Mouse (Mus musculus): ENCODE measurements around the gene Xrra1.

DNA sequence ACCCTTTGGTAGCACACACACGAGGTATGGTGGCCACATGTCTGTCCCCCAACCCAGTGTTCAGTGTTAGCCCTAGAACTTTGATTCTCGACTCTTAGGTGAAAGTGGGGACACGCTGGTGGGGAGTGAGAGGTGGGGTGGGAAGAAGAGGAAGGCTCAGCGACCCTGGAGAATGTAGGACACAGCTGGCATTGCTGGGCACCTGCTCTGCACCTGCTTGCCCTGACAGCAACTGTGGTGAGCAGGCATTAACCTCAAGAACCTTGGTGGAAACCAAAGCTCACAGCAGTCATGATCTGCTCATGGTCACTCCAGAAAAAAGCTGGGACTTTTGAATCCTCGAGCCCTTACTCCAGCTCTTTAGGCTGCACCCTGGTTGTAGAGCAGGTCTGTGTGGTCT is 52.1 kb downstream of the Xrra1 start:
- TF ChIP-seq POLR2A (IDR thresholded peaks at IDR 0.05; ENCODE audit: low read depth, low read length) (no peak), CTCF (IDR thresholded peaks at IDR 0.05; ENCODE audit: extremely low read depth, insufficient read length, insufficient replicate concordance, low read depth, low read length) (no peak)

Data from small intestine, adult 2 months (tissue).